ENCODE assay signal across 25 mouse cellular contexts in the genomic region with DNA sequence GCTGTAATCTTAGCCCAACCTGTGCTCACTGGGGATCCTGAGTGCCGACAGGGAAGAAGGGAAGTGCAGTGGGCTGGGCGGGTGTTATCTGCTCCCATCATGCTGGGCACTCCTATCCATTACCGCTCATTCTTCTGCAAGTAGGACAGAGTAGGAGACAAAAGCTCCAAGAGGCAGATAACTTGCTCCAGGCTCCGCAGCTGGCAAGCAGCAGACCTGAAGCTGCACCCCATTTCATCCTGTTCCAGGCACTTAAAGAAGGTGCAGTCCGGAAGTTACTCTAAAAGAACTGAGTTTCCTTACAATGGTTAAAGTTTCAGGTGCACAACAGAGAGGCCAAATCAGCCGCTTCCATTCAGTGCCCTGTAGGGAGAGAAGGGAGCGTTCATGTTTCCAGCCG. TPM values are rescaled to one million over a fixed set of nuclear protein-coding genes. Genes with fewer than 3 reads are reported as not detected.
"Had no signal": no experiment of that assay in that cellular context is flagged by ENCODE, and none has a peak within 500 bp of the region (broad histone marks: within the 10 kb centered on the region; RNA-seq: fewer than 3 reads in every experiment).

No protein-coding gene starts in this region.

- ATAC-seq: liver, postnatal 0 days; lung, postnatal 0 days; midbrain, embryonic 13.5 days; midbrain, embryonic 15.5 days had no signal

- H3K9ac ChIP-seq: liver, postnatal 0 days; lung, embryonic 15.5 days; midbrain, embryonic 13.5 days; midbrain, embryonic 15.5 days; neural tube, embryonic 12.5 days had no signal

- H3K9me3 ChIP-seq: lung, embryonic 15.5 days; megakaryocyte, embryonic 14.5 days; midbrain, embryonic 13.5 days; midbrain, embryonic 15.5 days; neural tube, embryonic 12.5 days had no signal

- H3K4me3 ChIP-seq: lung, embryonic 15.5 days; megakaryocyte, embryonic 14.5 days; midbrain, embryonic 13.5 days; midbrain, embryonic 15.5 days; neural tube, embryonic 12.5 days had no signal

- H3K36me3 ChIP-seq: lung, embryonic 15.5 days; midbrain, embryonic 15.5 days had no signal

- H3K27ac ChIP-seq: lung, embryonic 15.5 days; macrophage; midbrain, embryonic 13.5 days; midbrain, embryonic 15.5 days; neural tube, embryonic 12.5 days had no signal

- DNase-seq: liver, postnatal 0 days; lung, adult 2 months; lung, postnatal 14 days; lung, postnatal 36 days; right cerebral cortex, postnatal 25 days; right cerebral cortex, postnatal 4 days; spleen, adult 18-20 months; thymus, adult 18-20 months; thymus, postnatal 14 days; thymus, postnatal 36 days had no signal

- H3K4me2 ChIP-seq: lung, embryonic 15.5 days; midbrain, embryonic 11.5 days; midbrain, embryonic 13.5 days; midbrain, embryonic 15.5 days; neural tube, embryonic 12.5 days had no signal

- H3K27me3 ChIP-seq: midbrain, embryonic 15.5 days; neural tube, embryonic 12.5 days had no signal

RNA-seq across cellular contexts. Expression of gene Gm13090, which starts 21.9 kb away (rescaled TPM):
- total RNA-seq: megakaryocyte progenitor cell, adult 5-6 weeks; midbrain, postnatal 0 days; monocyte, adult 5-6 weeks; neutrophil, adult 5-6 weeks had no signal
- polyA plus RNA-seq: liver, postnatal 0 days; lung, adult 2 months; lung, embryonic 15.5 days; lung, postnatal 0 days; macrophage; midbrain, embryonic 11.5 days; midbrain, postnatal 0 days; neural tube, embryonic 12.5 days; small intestine, adult 2 months; stomach, embryonic 16.5 days; thymus, postnatal 0 days had no signal
